Mouse (Mus musculus): Measurements from ENCODE around the gene Nsl1.

GRCm38 (mm10) chr1:191062781-191063485, at the start of gene Nsl1, which contains the start of gene Tatdn3:
- TF ChIP-seq POLR2A (IDR thresholded peaks at IDR 0.05; ENCODE audit: control insufficient read depth, low read depth, low read length), result no peak
- TF ChIP-seq CTCF (IDR thresholded peaks at IDR 0.05; ENCODE audit: control insufficient read depth, insufficient read depth, insufficient replicate concordance, low read depth, low read length), result 0 out of 2 replicates have a peak, but pooled peaks have one; percentile 5
